In the genomic region with DNA sequence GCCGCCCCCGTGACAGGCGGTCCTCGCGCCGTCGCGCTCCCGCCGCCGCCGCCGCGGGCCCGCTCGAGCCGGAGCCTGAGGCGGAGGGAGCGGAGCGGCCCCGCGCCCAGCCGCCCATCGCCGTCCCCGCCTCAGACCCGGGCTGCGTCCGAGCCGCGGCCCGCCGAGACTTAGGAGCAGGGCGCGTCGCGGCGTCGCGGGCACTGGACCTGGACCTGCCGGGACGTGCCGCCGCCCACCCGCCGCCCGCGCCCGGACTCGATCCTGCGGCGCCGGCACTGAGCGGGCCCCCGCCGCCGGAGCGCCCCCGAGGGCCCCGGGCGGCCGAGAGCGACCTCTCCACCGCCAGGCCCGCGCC, we compare ENCODE assay signal across 8 mouse cellular contexts. TPM values are rescaled to one million over a fixed set of nuclear protein-coding genes. Genes with fewer than 3 reads are reported as not detected.
DNase-seq lines count a peak whose midpoint lies in the region; ATAC-seq lines count a peak whose summit lies in the region.

No protein-coding gene starts in this region.

- H3K9ac ChIP-seq in limb, embryonic 13.5 days: peak overlapping the region; percentile 97
- peak overlapping the region; percentile 96 for H3K9ac ChIP-seq in stomach, embryonic 14.5 days (replicated peaks; ENCODE audit: low read depth, low read length)

- peaks cover 37% of the 10 kb centered on the region for H3K4me1 ChIP-seq in limb, embryonic 13.5 days
- H3K4me1 ChIP-seq in stomach, embryonic 14.5 days (ENCODE audit: control insufficient read depth, insufficient read depth, low read length): peaks cover 22% of the 10 kb centered on the region

- DNase-seq in gastrocnemius, postnatal 14 days: peak; percentile 43
- no peak for DNase-seq in gastrocnemius, adult 8-10 months (ENCODE audit: low spot score in 2 of 2)
- peak; percentile 32 for DNase-seq in urinary bladder, postnatal 14 days (ENCODE audit: low spot score)
- no peak for DNase-seq in urinary bladder, adult 2 months (ENCODE audit: low spot score)
- DNase-seq in adrenal gland, adult (ENCODE audit: inconsistent age in 2 of 2, low spot score in 1 of 2): no peak
- no peak for DNase-seq in gastrocnemius, postnatal 10 days

- WGBS in limb, embryonic 13.5 days: 0% methylated on average over 43 of the region's 66 CpGs
- WGBS in stomach, embryonic 14.5 days: under 1% methylated on average over 46 of the region's 66 CpGs

- no peaks in the 10 kb centered on the region for H3K36me3 ChIP-seq in limb, embryonic 13.5 days
- no peaks in the 10 kb centered on the region for H3K36me3 ChIP-seq in stomach, embryonic 14.5 days (ENCODE audit: control insufficient read depth, insufficient read depth, low read length)

- H3K4me2 ChIP-seq in limb, embryonic 13.5 days (replicated peaks): peak overlapping the region; percentile 76
- peak overlapping the region; percentile 74 for H3K4me2 ChIP-seq in stomach, embryonic 14.5 days (replicated peaks; ENCODE audit: low read depth, low read length)

- H3K27me3 ChIP-seq in limb, embryonic 13.5 days: no peaks in the 10 kb centered on the region
- H3K27me3 ChIP-seq in stomach, embryonic 14.5 days (ENCODE audit: control insufficient read depth, insufficient read depth, low read length): no peaks in the 10 kb centered on the region

- peak overlapping the region; percentile 93 for H3K4me3 ChIP-seq in limb, embryonic 13.5 days
- peak overlapping the region; percentile 82 for H3K4me3 ChIP-seq in stomach, embryonic 14.5 days (ENCODE audit: low read depth, low read length)

- no peaks in the 10 kb centered on the region for H3K9me3 ChIP-seq in limb, embryonic 13.5 days
- H3K9me3 ChIP-seq in stomach, embryonic 14.5 days (ENCODE audit: control insufficient read depth, low read depth, low read length): no peaks in the 10 kb centered on the region

- peak; percentile 25 for ATAC-seq in limb, embryonic 13.5 days (ENCODE audit: low FRiP score, low read depth)
- ATAC-seq in stomach, embryonic 14.5 days (ENCODE audit: insufficient number of reproducible peaks, insufficient read depth, low FRiP score, low read depth): peak; percentile 30; the same call in 1 of the 2 replicates

- intact Hi-C loops in gastrocnemius, postnatal 14 days (cut with DNase I; ENCODE audit: low total_unique reads): loop anchor here (10.0 kb wide), 1 partner anchor 270 kb away; no protein-coding TSS in a partner anchor

- peak overlapping the region; percentile 95 for H3K27ac ChIP-seq in limb, embryonic 13.5 days
- peak overlapping the region; percentile 90 for H3K27ac ChIP-seq in stomach, embryonic 14.5 days (ENCODE audit: low read length)

RNA-seq across cellular contexts. Expression of a gene that starts 0.8 kb away (rescaled TPM):
- 10 to 100 TPM; 16.5 to 18.1 TPM for total RNA-seq in gastrocnemius, postnatal 14 days (2021)
- total RNA-seq in gastrocnemius, adult 8-10 months (2022): 10 to 100 TPM; 17.0 to 20.8 (median 18.6) TPM
- 11.9 and 19.1 TPM in 2 replicates for polyA plus RNA-seq in urinary bladder, adult 2 months (2012; rRNA removed)
- polyA plus RNA-seq in limb, embryonic 13.5 days (2015; fragmentation: Nextera tagmentation; extraction: Ambion mirVana): 19.3 and 19.6 TPM in 2 replicates
- 15.5 TPM in 2 replicates for polyA plus RNA-seq in stomach, embryonic 14.5 days (2014; fragmentation: Nextera tagmentation; extraction: Ambion mirVana)
- total RNA-seq in gastrocnemius, postnatal 10 days (2021): 10 to 100 TPM; 20.5 to 25.8 TPM

Comparison
In these comparisons a context has a peak if more than half of its experiments do, and no peak if none do; other contexts are left out.
1. DNase-seq: peak in gastrocnemius, postnatal 14 days (single experiment) and urinary bladder, postnatal 14 days (single experiment); none in gastrocnemius, adult 8-10 months (0 of 2), urinary bladder, adult 2 months (single experiment), adrenal gland, adult (0 of 2) and gastrocnemius, postnatal 10 days (single experiment).